Mouse (Mus musculus): ENCODE results near the gene Treml1. TPM values are rescaled to one million over a fixed set of nuclear protein-coding genes. Genes with fewer than 3 reads are reported as not detected.

Treml1 gene
- total and polyA plus RNA-seq, 3 experiments: 0.96 to 1.7 TPM; not detected in 1

- peak overlapping the region; percentile 90 for H3K27ac ChIP-seq (ENCODE audit: control insufficient read depth, low read depth, low read length)
- TF ChIP-seq NRF1 (IDR thresholded peaks at IDR 0.05; ENCODE audit: insufficient read depth, low read depth, low read length, poor library complexity, severe bottlenecking): no peak
- TF ChIP-seq CHD2 (IDR thresholded peaks at IDR 0.05; ENCODE audit: low read length): peak; percentile 61
- TF ChIP-seq USF1 (IDR thresholded peaks at IDR 0.05; ENCODE audit: low read depth, low read length): no peak
- peak; percentile 94 to 95 for TF ChIP-seq EP300 (IDR thresholded peaks at IDR 0.05; ENCODE audit: low read depth in 1 of 2, low read length in 2 of 2)
- TF ChIP-seq GABPA (IDR thresholded peaks at IDR 0.05; ENCODE audit: low read depth, low read length): no peak
- TF ChIP-seq ZC3H11A (IDR thresholded peaks at IDR 0.05; ENCODE audit: low read depth, low read length): no peak; the same call in 1 of the 2 replicates
- TF ChIP-seq USF2 (IDR thresholded peaks at IDR 0.05; ENCODE audit: borderline replicate concordance in 1 of 2, insufficient read depth in 1 of 2, low read depth in 1 of 2, low read length in 2 of 2): no peak
- peak; percentile 97 for TF ChIP-seq ZNF384 (IDR thresholded peaks at IDR 0.05; ENCODE audit: low read depth, low read length)
- peak; percentile 90 for TF ChIP-seq RCOR1 (IDR thresholded peaks at IDR 0.05; ENCODE audit: low read depth, low read length)
- peak; percentile 36; the same call in 1 of the 2 replicates for TF ChIP-seq MAFK (IDR thresholded peaks at IDR 0.05; ENCODE audit: borderline replicate concordance, low read depth, low read length)
- no peak for TF ChIP-seq MAX (IDR thresholded peaks at IDR 0.05; ENCODE audit: low read length)
- 0 out of 2 replicates have a peak, but pooled peaks have one; percentile 6 for TF ChIP-seq NELFE (IDR thresholded peaks at IDR 0.05; ENCODE audit: low read depth, low read length)
- 0 out of 2 replicates have a peak, but pooled peaks have one; percentile 28 for TF ChIP-seq TBP (IDR thresholded peaks at IDR 0.05; ENCODE audit: low read depth, low read length)
- TF ChIP-seq KAT2A (conservative IDR thresholded peaks at IDR 0.05; ENCODE audit: low read depth, low read length): no peak
- TF ChIP-seq MXI1 (IDR thresholded peaks at IDR 0.05; ENCODE audit: low read depth, low read length): peak; percentile 62; the same call in 1 of the 2 replicates
- TF ChIP-seq RAD21 (IDR thresholded peaks at IDR 0.05; ENCODE audit: low read depth, low read length): no peak; the same call in 1 of the 2 replicates
- TF ChIP-seq JUND (IDR thresholded peaks at IDR 0.05; ENCODE audit: low read depth, low read length): no peak
- TF ChIP-seq E2F4 (IDR thresholded peaks at IDR 0.05; ENCODE audit: borderline replicate concordance, low read depth, low read length): no peak
- no peak for TF ChIP-seq POLR2AphosphoS5 (IDR thresholded peaks at IDR 0.05; ENCODE audit: borderline replicate concordance, low read depth, low read length)
- no peak for TF ChIP-seq ZKSCAN1 (IDR thresholded peaks at IDR 0.05; ENCODE audit: low read depth, low read length)
- peak; percentile 97 for TF ChIP-seq GATA1 (IDR thresholded peaks at IDR 0.05; ENCODE audit: low read depth, low read length)
- no peak for TF ChIP-seq BHLHE40 (IDR thresholded peaks at IDR 0.05; ENCODE audit: borderline replicate concordance, low read depth, low read length)
- no peak for TF ChIP-seq ZMIZ1 (IDR thresholded peaks at IDR 0.05; ENCODE audit: low read depth, low read length)
- TF ChIP-seq MYC (IDR thresholded peaks at IDR 0.05; ENCODE audit: low read depth, low read length): peak; percentile 67; the same call in 1 of the 2 replicates
- no peak for TF ChIP-seq MAZ (IDR thresholded peaks at IDR 0.05; ENCODE audit: low read depth, low read length)
- peak; percentile 32; the same call in 1 of the 2 replicates for TF ChIP-seq TAL1 (IDR thresholded peaks at IDR 0.05; ENCODE audit: low read length)
- no peak for TF ChIP-seq UBTF (IDR thresholded peaks at IDR 0.05; ENCODE audit: borderline replicate concordance, insufficient read depth, low read depth, low read length)
- no peak for TF ChIP-seq POLR2AphosphoS2 (IDR thresholded peaks at IDR 0.05; ENCODE audit: low read length)
- TF ChIP-seq TCF12 (IDR thresholded peaks at IDR 0.05; ENCODE audit: low read depth, low read length): peak; percentile 91
- no peak for TF ChIP-seq CTCF (IDR thresholded peaks at IDR 0.05 in 2 of 3, conservative IDR thresholded peaks at IDR 0.05 in 1 of 3; ENCODE audit: control insufficient read depth in 1 of 3, insufficient read depth in 1 of 3, low read depth in 2 of 3, low read length in 3 of 3, poor library complexity in 1 of 3, severe bottlenecking in 1 of 3)
- peak; percentile 87 for TF ChIP-seq SIN3A (IDR thresholded peaks at IDR 0.05; ENCODE audit: low read length)
- TF ChIP-seq SMC3 (IDR thresholded peaks at IDR 0.05; ENCODE audit: low read depth, low read length): no peak
- peak; percentile 47; the same call in 1 of the 2 replicates for TF ChIP-seq HCFC1 (IDR thresholded peaks at IDR 0.05; ENCODE audit: low read depth, low read length)
- no peak for TF ChIP-seq ELF1 (IDR thresholded peaks at IDR 0.05; ENCODE audit: low read depth, low read length)
- TF ChIP-seq MYB (IDR thresholded peaks at IDR 0.05; ENCODE audit: low read depth, low read length): 0 out of 2 replicates have a peak, but pooled peaks have one; percentile 67
- TF ChIP-seq CHD1 (IDR thresholded peaks at IDR 0.05; ENCODE audit: low read depth, low read length): no peak
- TF ChIP-seq MEF2A (IDR thresholded peaks at IDR 0.05; ENCODE audit: extremely low read depth, insufficient replicate concordance, low read depth, low read length, poor library complexity, severe bottlenecking): peak; percentile 64; the same call in 1 of the 2 replicates
Measured at GRCm38 (mm10) chr17:48341947-48342346, 17.8 kb upstream of the Treml1 start.

More at GRCm38 (mm10) chr17:48341947-48342346, 17.8 kb upstream of the Treml1 start:
- Histone ChIP-seq H3K79me2 (ENCODE audit: control insufficient read depth, insufficient read depth, low read length, poor library complexity) (no peaks in the 10 kb centered on the region), H3K4me3 (ENCODE audit: control insufficient read depth in 1 of 2, insufficient read depth in 1 of 2, low read depth in 2 of 2, low read length in 2 of 2) (0 out of 4 replicates have a peak overlapping the region, but pooled peaks of 1 of the 2 experiments have one; percentile 15), H3K27me3 (ENCODE audit: control insufficient read depth in 1 of 2, insufficient read depth in 2 of 2, low read length in 2 of 2) (no peaks in the 10 kb centered on the region), H3K9ac (ENCODE audit: control insufficient read depth, low read depth, low read length, poor library complexity, severe bottlenecking) (peak overlapping the region; percentile 37), H3K36me3 (ENCODE audit: control insufficient read depth in 1 of 2, insufficient read depth in 2 of 2, low read length in 2 of 2) (peaks cover 0 to 10% of the 10 kb centered on the region in 2 experiments; a peak in 2 of 4 replicates), H3K9me3 (replicated peaks; ENCODE audit: insufficient read depth, low read length) (no peaks in the 10 kb centered on the region), H3K4me1 (ENCODE audit: control insufficient read depth in 1 of 2, insufficient read depth in 2 of 2, low read length in 2 of 2) (peaks cover 5 to 17% of the 10 kb centered on the region in 2 experiments)
- DNase-seq (ENCODE audit: low read depth, low spot score): peak; percentile 88

Data from MEL (cell line).